Mouse (Mus musculus) heart, postnatal 0 days (tissue): ENCODE measurements at regions not wholly inside any gene's neighbourhood (a gene's known extent, or its start where the extent isn't known, plus 50 kb on each side); places are given as distances from the start of the nearest gene placed in this dataset.

ENCODE experiments used
- ATAC-seq: fragments of 200-750 bp; cut with Nextera tagmentation; 2 replicates; pipeline ENCODE4 v1.8.0; 2017; ENCODE audit warnings: low read depth, moderate number of reproducible peaks, moderate library complexity; ENCODE audit not compliant: insufficient read depth
- DNase-seq: peaks from one replicate; pipeline ENCODE4 v3.0.0-alpha.2; 2016; ENCODE audit warnings: low spot score
- H3K27ac ChIP-seq: fragments of 300-500 bp; sonication (generic); 2 replicates; pipeline ENCODE4 v1.5.1; 2014; ENCODE audit warnings: low read depth, mild to moderate bottlenecking
- H3K27me3 ChIP-seq: fragments of 300-500 bp; sonication (generic); 2 replicates; pipeline ENCODE4 v1.6.1; 2014; ENCODE audit warnings: low read length, mixed read lengths; ENCODE audit not compliant: control insufficient read depth, insufficient read depth
- H3K36me3 ChIP-seq: fragments of 300-500 bp; sonication (generic); replicated peaks from 2 replicates; pipeline ENCODE4 v1.6.1; 2014; ENCODE audit warnings: low read length, mixed read lengths; ENCODE audit not compliant: control insufficient read depth, insufficient read depth
- H3K4me1 ChIP-seq: fragments of 300-500 bp; sonication (generic); 2 replicates; pipeline ENCODE4 v1.6.1; 2014; ENCODE audit warnings: antibody characterized with exemption; ENCODE audit not compliant: control insufficient read depth, insufficient read depth
- H3K4me2 ChIP-seq: fragments of 300-500 bp; sonication (generic); 2 replicates; pipeline ENCODE4 v1.6.1; 2014; ENCODE audit warnings: low read depth, mild to moderate bottlenecking, low read length, moderate library complexity
- H3K4me3 ChIP-seq: fragments of 300-500 bp; sonication (generic); 2 replicates; pipeline ENCODE4 v1.5.1; 2014; ENCODE audit warnings: low read depth, low read length
- H3K9ac ChIP-seq: fragments of 300-500 bp; sonication (generic); replicated peaks from 2 replicates; pipeline ENCODE4 v1.6.1; 2014; ENCODE audit warnings: low read depth, low read length, mixed read lengths
- H3K9me3 ChIP-seq: fragments of 300-500 bp; sonication (generic); replicated peaks from 2 replicates; pipeline ENCODE4 v1.6.1; 2016; ENCODE audit warnings: low read length; ENCODE audit not compliant: control insufficient read depth
- CTCF ChIP-seq: IDR thresholded peaks from 2 replicates; pipeline ENCODE4 v1.5.1; 2016; ENCODE audit warnings: antibody characterized with exemption, control low read depth, low read depth
- EP300 ChIP-seq: IDR thresholded peaks from 2 replicates; pipeline ENCODE4 v1.6.1; 2016; ENCODE audit warnings: antibody characterized with exemption, low read depth
- WGBS: fragments of 180-500 bp; shearing (Covaris S2); extraction: QIAGEN DNeasy Blood & Tissue Kit; methylation state at CpG from one replicate; pipeline ENCODE4 v1.1.7; 2014; 5-methylcytosine and 5-hydroxymethylcytosine counted together

DNA sequence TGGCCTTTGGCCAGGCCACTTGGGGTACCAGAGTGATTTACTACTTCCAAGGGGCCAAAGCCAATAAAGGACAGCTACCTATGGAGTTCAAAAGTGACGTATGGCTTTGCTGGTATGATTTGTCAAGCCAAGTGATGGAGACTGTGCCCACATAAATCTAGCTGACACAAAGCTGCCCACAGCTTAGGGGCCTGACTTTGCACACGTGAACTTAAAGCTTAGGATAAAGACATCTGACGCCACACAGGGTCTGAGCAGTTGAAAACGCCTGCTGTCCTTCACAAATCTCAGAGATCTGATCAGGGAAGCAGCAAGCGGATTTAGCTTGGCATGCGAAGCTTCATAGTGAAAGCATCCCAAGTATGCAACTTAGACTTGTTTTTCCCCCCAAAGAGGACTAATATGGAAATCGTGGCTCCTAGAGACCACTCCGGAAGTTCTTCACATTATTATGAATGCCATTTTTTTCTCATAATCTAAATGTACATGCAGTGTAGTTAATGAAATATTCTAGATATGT, 127.1 kb upstream of the Col8a1 start:
- DNase-seq: no peak
- no peaks in the 10 kb centered on the region for H3K9me3 ChIP-seq
- no peaks in the 10 kb centered on the region; the same call in 1 of the 2 replicates for H3K4me1 ChIP-seq
- no peak for ATAC-seq
- H3K9ac ChIP-seq: no peak overlapping the region
- no peaks in the 10 kb centered on the region for H3K36me3 ChIP-seq
- no peak overlapping the region for H3K27ac ChIP-seq
- no peak overlapping the region for H3K4me2 ChIP-seq
- H3K27me3 ChIP-seq: no peaks in the 10 kb centered on the region
- 45% methylated on average over 8 of the region's 8 CpGs for WGBS
- no peak for TF ChIP-seq EP300
- TF ChIP-seq CTCF: no peak
- H3K4me3 ChIP-seq: no peak overlapping the region

DNA sequence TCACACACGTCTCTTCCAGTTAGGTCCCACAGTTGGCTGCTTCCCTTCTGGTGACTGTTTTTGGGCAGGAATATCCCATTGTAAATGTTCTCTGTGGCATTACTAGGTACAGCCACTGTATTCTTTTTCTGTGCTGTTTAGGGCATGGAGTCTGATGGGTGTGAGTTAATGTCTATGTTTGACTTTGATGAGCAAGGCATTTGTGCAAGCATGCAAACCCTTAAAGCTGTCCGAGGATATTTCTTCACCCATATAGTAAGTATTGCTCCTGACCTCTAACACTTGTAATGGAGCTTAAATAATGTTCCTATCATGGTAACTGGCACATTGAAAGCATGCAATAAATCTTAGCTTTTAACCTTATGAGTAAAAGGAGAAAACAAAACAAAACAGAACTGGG, 133.6 kb upstream of the Col8a1 start:
- no peaks in the 10 kb centered on the region for H3K4me1 ChIP-seq
- no peaks in the 10 kb centered on the region for H3K27me3 ChIP-seq
- TF ChIP-seq EP300 (no peak), CTCF (no peak)
- H3K9ac ChIP-seq: no peak overlapping the region
- no peak for DNase-seq
- 75% methylated on average over 2 of the region's 2 CpGs for WGBS
- no peak overlapping the region for H3K27ac ChIP-seq
- H3K4me3 ChIP-seq: no peak overlapping the region
- H3K36me3 ChIP-seq: no peaks in the 10 kb centered on the region
- no peaks in the 10 kb centered on the region for H3K9me3 ChIP-seq
- no peak for ATAC-seq
- no peak overlapping the region for H3K4me2 ChIP-seq

- 82% methylated on average over 2 of the region's 2 CpGs for WGBS
- ATAC-seq: no peak
Observed at GRCm38 (mm10) chr16:57888553-57888952, 134.0 kb upstream of the Col8a1 start.

DNA sequence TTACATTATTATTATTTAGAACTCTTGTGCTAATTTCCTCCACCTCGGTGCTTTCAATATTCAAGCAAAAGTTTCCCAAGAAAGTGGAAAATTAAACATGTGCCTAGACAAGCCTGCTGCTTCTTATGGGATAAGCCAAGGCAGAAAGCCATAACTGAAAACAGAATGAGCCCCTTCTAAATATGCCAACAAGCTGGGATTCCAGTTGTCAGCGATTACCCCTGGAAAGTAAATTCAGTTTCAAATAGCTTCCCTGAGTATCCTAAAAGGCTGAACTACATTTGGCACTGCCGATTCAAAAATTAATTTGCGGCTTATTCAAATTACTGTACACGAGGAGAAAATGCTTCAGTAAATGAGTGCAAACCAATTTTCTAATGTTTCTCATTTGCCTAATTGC, 135.6 kb upstream of the Col8a1 start:
- Histone ChIP-seq H3K9ac (no peak overlapping the region), H3K9me3 (no peaks in the 10 kb centered on the region), H3K27ac (no peak overlapping the region), H3K4me2 (no peak overlapping the region), H3K4me1 (no peaks in the 10 kb centered on the region), H3K36me3 (no peaks in the 10 kb centered on the region), H3K4me3 (no peak overlapping the region), H3K27me3 (no peaks in the 10 kb centered on the region)
- no peak for ATAC-seq
- no peak for TF ChIP-seq EP300
- TF ChIP-seq CTCF: no peak
- 83% methylated on average over 5 of the region's 5 CpGs for WGBS
- DNase-seq: no peak

More at GRCm38 (mm10) chr16:57888553-57888952, 134.0 kb upstream of the Col8a1 start:
- Histone ChIP-seq H3K36me3 (no peaks in the 10 kb centered on the region), H3K9me3 (no peaks in the 10 kb centered on the region), H3K4me3 (no peak overlapping the region), H3K4me1 (no peaks in the 10 kb centered on the region), H3K9ac (no peak overlapping the region), H3K27me3 (no peaks in the 10 kb centered on the region), H3K4me2 (no peak overlapping the region), H3K27ac (no peak overlapping the region)
- TF ChIP-seq CTCF: no peak
- no peak for TF ChIP-seq EP300
- DNase-seq: no peak

DNA sequence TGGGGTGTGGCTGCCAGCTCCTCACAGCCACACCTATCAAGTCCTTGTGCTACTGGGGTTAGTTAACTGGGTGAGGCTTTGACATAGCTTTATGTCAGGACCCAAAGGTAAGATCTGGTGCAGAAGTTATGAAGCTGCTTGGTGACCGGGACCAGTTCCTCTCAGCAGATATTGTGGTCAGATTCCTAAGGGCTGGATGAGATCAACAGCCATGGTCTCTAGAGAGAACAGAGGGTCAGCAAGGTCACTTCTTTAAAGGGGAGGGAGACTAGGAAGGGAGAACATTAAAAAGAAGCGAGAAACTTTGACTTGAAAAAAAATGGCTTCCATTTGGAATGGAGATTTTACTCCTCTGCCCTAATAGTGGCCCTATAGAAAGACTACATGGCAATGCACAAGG, 138.6 kb upstream of the Col8a1 start:
- DNase-seq (no peak), ATAC-seq (no peak)
- no peaks in the 10 kb centered on the region for H3K27me3 ChIP-seq
- no peak overlapping the region for H3K9ac ChIP-seq
- H3K4me3 ChIP-seq: no peak overlapping the region
- no peaks in the 10 kb centered on the region for H3K9me3 ChIP-seq
- no peak overlapping the region for H3K27ac ChIP-seq
- 72% methylated on average over 2 of the region's 2 CpGs for WGBS
- TF ChIP-seq CTCF (no peak), EP300 (no peak)
- no peaks in the 10 kb centered on the region for H3K36me3 ChIP-seq
- H3K4me1 ChIP-seq: no peaks in the 10 kb centered on the region
- no peak overlapping the region for H3K4me2 ChIP-seq

GRCm38 (mm10) chr16:57893698-57894352, 139.3 kb upstream of the Col8a1 start:
- Histone ChIP-seq H3K9me3 (no peaks in the 10 kb centered on the region), H3K27ac (no peak overlapping the region), H3K27me3 (no peaks in the 10 kb centered on the region), H3K4me2 (no peak overlapping the region), H3K9ac (no peak overlapping the region), H3K36me3 (no peaks in the 10 kb centered on the region), H3K4me1 (no peaks in the 10 kb centered on the region), H3K4me3 (no peak overlapping the region)
- ATAC-seq (no peak), DNase-seq (no peak)
- WGBS: 72% methylated on average over 5 of the region's 5 CpGs
- TF ChIP-seq EP300 (no peak), CTCF (no peak)
